8 mouse cellular contexts compared by ENCODE assay signal in the genomic region with DNA sequence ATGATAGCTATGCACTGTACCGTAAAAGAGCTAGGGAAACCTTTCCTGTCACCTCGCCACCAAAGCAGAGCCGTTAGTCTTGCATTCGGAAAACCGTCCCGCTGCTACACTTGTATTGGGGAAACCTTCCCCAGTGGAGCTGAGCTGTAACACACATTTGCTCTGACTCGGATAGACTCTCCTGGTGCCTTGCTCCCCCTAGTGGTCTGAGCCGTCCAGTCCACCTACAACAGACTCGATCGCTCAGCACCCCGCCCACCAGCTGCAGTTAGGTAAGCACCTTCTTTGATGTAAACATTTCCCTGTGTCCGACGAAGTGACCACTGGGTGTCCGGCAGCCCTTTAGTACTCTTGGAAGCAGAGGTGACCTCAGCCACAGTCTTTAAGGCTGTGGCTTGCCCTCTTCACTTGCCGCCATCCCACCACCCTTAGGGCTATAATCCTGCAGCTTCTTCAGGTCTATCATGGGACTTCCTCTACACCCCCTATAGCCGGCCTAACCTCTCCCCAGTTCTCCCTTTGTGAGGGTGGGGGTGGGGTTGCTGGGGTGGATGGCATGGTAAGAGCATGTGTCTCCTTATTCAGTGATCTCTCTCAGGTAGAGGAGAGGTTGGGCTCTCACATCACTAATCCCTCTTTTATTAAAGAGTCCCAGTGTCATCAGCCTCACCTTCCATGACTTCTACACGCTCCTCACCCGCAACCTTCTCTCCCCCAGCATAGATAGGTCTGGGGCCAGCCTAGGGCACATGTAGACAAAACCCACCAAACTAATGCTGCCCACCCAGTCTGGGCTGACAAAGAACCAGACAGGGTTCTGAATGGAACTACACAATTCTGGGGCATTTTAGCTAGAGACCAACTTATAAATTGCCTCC. TPM values are rescaled to one million over a fixed set of nuclear protein-coding genes. Genes with fewer than 3 reads are reported as not detected.
DNase-seq lines count a peak whose midpoint lies in the region; ATAC-seq lines count a peak whose summit lies in the region.

No protein-coding gene starts in this region.

- no peak overlapping the region for H3K4me3 ChIP-seq in hindbrain, embryonic 14.5 days (replicated peaks; ENCODE audit: low read length)

- 16% methylated on average over 18 of the region's 18 CpGs for WGBS in hindbrain, embryonic 14.5 days

- no peaks in the 10 kb centered on the region for H3K27me3 ChIP-seq in hindbrain, embryonic 14.5 days (ENCODE audit: control insufficient read depth, insufficient read depth, low read length)

- H3K4me1 ChIP-seq in hindbrain, embryonic 14.5 days (replicated peaks; ENCODE audit: control insufficient read depth, insufficient read depth, low read length), result no peaks in the 10 kb centered on the region

- H3K9me3 ChIP-seq in hindbrain, embryonic 14.5 days (ENCODE audit: control insufficient read depth, low read length), result 0 out of 2 replicates have a peak, but pooled peaks cover 4% of the 10 kb centered on the region

- peak overlapping the region; percentile 45 for H3K4me2 ChIP-seq in hindbrain, embryonic 14.5 days (replicated peaks)

- H3K36me3 ChIP-seq in hindbrain, embryonic 14.5 days (replicated peaks; ENCODE audit: control insufficient read depth, insufficient read depth), result no peaks in the 10 kb centered on the region

- H3K9ac ChIP-seq in hindbrain, embryonic 14.5 days, result no peak overlapping the region

- peak; percentile 83 for ATAC-seq in hindbrain, embryonic 14.5 days (ENCODE audit: low FRiP score)

- peak; percentile 92 for DNase-seq in R1 (ENCODE audit: low read depth, low spot score)
- peak; percentile 78 to 87 for DNase-seq in cerebellum, postnatal 25 days
- DNase-seq in frontal cortex, postnatal 25 days (ENCODE audit: low spot score in 2 of 2), result peak; percentile 56 to 67
- DNase-seq in hindbrain, embryonic 14.5 days (ENCODE audit: low spot score), result peak; percentile 86
- peak; percentile 35 to 73 for DNase-seq in layer of hippocampus, postnatal 25 days (ENCODE audit: extremely low spot score in 1 of 2, low spot score in 1 of 2)
- peak; percentile 81 for DNase-seq in lung, postnatal 14 days
- peak; percentile 92 for DNase-seq in retina, embryonic 14.5 days (ENCODE audit: low spot score)
- peak; percentile 71 to 75 for DNase-seq in thymus, postnatal 36 days

- H3K27ac ChIP-seq in hindbrain, embryonic 14.5 days, result no peak overlapping the region

RNA-seq across cellular contexts. Expression of gene Figla, which starts 11.5 kb away (rescaled TPM):
- polyA plus RNA-seq in hindbrain, embryonic 14.5 days (2014; fragmentation: Nextera tagmentation; extraction: Ambion mirVana), result not detected in 2 replicates
- not detected for total RNA-seq in layer of hippocampus, postnatal 25 days (2021)

RNA-seq across cellular contexts. Expression of gene Add2, which starts 24.0 kb away (rescaled TPM):
- 102 and 111 TPM in 2 replicates for polyA plus RNA-seq in hindbrain, embryonic 14.5 days (2014; fragmentation: Nextera tagmentation; extraction: Ambion mirVana)
- 100 to 1,000 TPM; 279 to 295 TPM for total RNA-seq in layer of hippocampus, postnatal 25 days (2021)

RNA-seq across cellular contexts. Expression of gene Dusp11, which starts 43.0 kb away (rescaled TPM):
- polyA plus RNA-seq in hindbrain, embryonic 14.5 days (2014; fragmentation: Nextera tagmentation; extraction: Ambion mirVana), result 52.5 and 56.7 TPM in 2 replicates
- total RNA-seq in layer of hippocampus, postnatal 25 days (2021), result 10 to 100 TPM; 56.0 to 94.4 TPM
